Mouse (Mus musculus) neural tube, postnatal 0 days (tissue): ENCODE results near the gene Mycn. TPM values are rescaled to one million over a fixed set of nuclear protein-coding genes. Genes with fewer than 3 reads are reported as not detected.

Experiments used
- polyA plus RNA-seq: library from polyadenylated mRNA; unstranded; fragments of >200 nt; fragmentation: Nextera tagmentation; extraction: Ambion mirVana; gene quantifications from 2 replicates; pipeline ENCODE4 v1.2.1, GENCODE M21; 2015

Gene Mycn
- polyA plus RNA-seq, result 21.1 and 25.7 TPM in 2 replicates

GRCm38 (mm10) chr12:12941661-12942363 is at the start of gene Mycn:
Gene Mycn (minus strand): TSS chr12:12941914.

